Mouse (Mus musculus) embryonic facial prominence, embryonic 11.5 days (tissue): Measurements from ENCODE around the gene Ndufv1. TPM values are rescaled to one million over a fixed set of nuclear protein-coding genes. Genes with fewer than 3 reads are reported as not detected.
"Not testable (repeated sequence)": the region's sequence is repeated elsewhere in the genome, so short reads cannot be mapped to it uniquely, and the experiment has no call there.

Source experiments
- ATAC-seq: fragments of 200-750 bp; cut with Nextera tagmentation; replicated peaks from 2 replicates; pipeline ENCODE4 v1.8.0; 2017; ENCODE audit warnings: low read depth; ENCODE audit not compliant: insufficient number of reproducible peaks, low FRiP score, low TSS enrichment
- DNase-seq: peaks from one replicate; pipeline ENCODE4 v3.0.0-alpha.2; 2015; ENCODE audit warnings: low spot score
- H3K27ac ChIP-seq: fragments of 300-500 bp; sonication (generic); replicated peaks from 2 replicates; pipeline ENCODE4 v1.5.1; 2014; ENCODE audit warnings: mild to moderate bottlenecking, low read depth, low read length, control low read depth
- H3K27me3 ChIP-seq: fragments of 300-500 bp; sonication (generic); 2 replicates; pipeline ENCODE4 v1.6.1; 2014; ENCODE audit warnings: mild to moderate bottlenecking, low read length, moderate library complexity, mixed read lengths; ENCODE audit not compliant: control insufficient read depth, insufficient read depth
- H3K36me3 ChIP-seq: fragments of 300-500 bp; sonication (generic); replicated peaks from 2 replicates; pipeline ENCODE4 v1.6.1; 2014; ENCODE audit warnings: low read depth, mild to moderate bottlenecking, low read length, moderate library complexity, mixed read lengths; ENCODE audit not compliant: control insufficient read depth, insufficient read depth
- H3K4me1 ChIP-seq: fragments of 300-500 bp; sonication (generic); 2 replicates; pipeline ENCODE4 v1.6.1; 2014; ENCODE audit warnings: low read length, mixed read lengths; ENCODE audit not compliant: control insufficient read depth, insufficient read depth
- H3K4me2 ChIP-seq: fragments of 300-500 bp; sonication (generic); 2 replicates; pipeline ENCODE4 v1.6.1; 2014; ENCODE audit warnings: low read depth, mild to moderate bottlenecking, control low read depth, low read length, moderate library complexity
- H3K4me3 ChIP-seq: fragments of 300-500 bp; sonication (generic); 2 replicates; pipeline ENCODE4 v1.5.1; 2014; ENCODE audit warnings: low read depth, low read length, control low read depth
- H3K9ac ChIP-seq: fragments of 300-500 bp; sonication (generic); replicated peaks from 2 replicates; pipeline ENCODE4 v1.6.1; 2014; ENCODE audit warnings: mild to moderate bottlenecking, control low read depth, low read length
- H3K9me3 ChIP-seq: fragments of 300-500 bp; sonication (generic); replicated peaks from 2 replicates; pipeline ENCODE4 v1.6.1; 2016; ENCODE audit warnings: mild to moderate bottlenecking, low read length, inconsistent platforms, mixed read lengths; ENCODE audit not compliant: control insufficient read depth
- WGBS: fragments of 180-500 bp; shearing (Covaris S2); extraction: QIAGEN DNeasy Blood & Tissue Kit; methylation state at CpG from one replicate; pipeline ENCODE4 v1.1.7; 2014; 5-methylcytosine and 5-hydroxymethylcytosine counted together
- polyA plus RNA-seq: library from polyadenylated mRNA; unstranded; fragments of >200 nt; fragmentation: Nextera tagmentation; extraction: Ambion mirVana; gene quantifications from 2 replicates; pipeline ENCODE4 v1.2.1, GENCODE M21; 2014

Gene Ndufv1
- 190 and 205 TPM in 2 replicates for polyA plus RNA-seq

DNA sequence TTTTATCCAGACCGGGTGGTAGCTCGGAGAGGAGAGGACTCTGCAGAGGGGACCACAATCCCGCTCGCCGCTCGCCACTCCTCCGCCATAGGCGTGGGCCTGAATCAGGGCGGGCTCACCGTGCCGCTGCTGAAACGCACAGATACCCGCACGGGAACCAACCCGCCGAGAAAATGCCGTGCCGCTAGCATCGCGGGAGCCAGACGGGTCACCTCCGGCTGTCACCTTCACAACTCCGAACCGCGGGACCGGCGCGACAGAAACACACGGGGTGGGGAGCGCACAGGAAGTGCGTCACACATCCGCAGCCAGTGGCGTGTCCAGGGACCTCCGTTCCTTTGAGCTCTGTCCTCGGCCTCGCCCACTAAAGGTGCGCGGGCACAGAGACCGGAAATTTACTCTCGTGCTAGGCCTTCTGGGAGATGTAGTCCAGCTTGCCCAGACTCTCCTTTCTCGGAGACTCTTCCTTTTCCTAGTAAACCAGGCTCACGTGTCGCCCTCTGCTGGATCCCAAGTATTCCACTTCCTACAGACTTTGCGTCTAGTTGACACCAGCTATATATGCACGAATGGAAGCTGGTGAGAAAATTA is at the start of gene Ndufv1:
Gene Ndufv1, minus strand, starts transcription at position 375 of the 591 bp plus-strand sequence.
- Histone ChIP-seq H3K27me3 (no peaks in the 10 kb centered on the region), H3K9me3 (no peaks in the 10 kb centered on the region), H3K4me3 (peak within 1 kb of the TSS; percentile 76), H3K36me3 (peaks cover 3% of the 10 kb centered on the region), H3K27ac (no peak within 1 kb of the TSS), H3K4me1 (no peaks in the 10 kb centered on the region; the same call in 1 of the 2 replicates), H3K9ac (peak within 1 kb of the TSS; percentile 69), H3K4me2 (peak within 1 kb of the TSS; percentile 52)
- WGBS: under 1% methylated on average over 45 of the region's 45 CpGs
- ATAC-seq: peak; percentile 98
- peak; percentile 100 for DNase-seq

- DNase-seq (no peak), ATAC-seq (no peak)
- Histone ChIP-seq H3K4me1 (no peaks in the 10 kb centered on the region), H3K9me3 (no peaks in the 10 kb centered on the region), H3K27ac (no peak overlapping the region), H3K9ac (no peak overlapping the region), H3K4me2 (no peak overlapping the region), H3K27me3 (no peaks in the 10 kb centered on the region), H3K4me3 (no peak overlapping the region), H3K36me3 (no peaks in the 10 kb centered on the region)
- 85% methylated on average over 5 of the region's 6 CpGs for WGBS
These were observed 48.4 kb upstream of the Ndufv1 start for GRCm38 (mm10) chr19:4060899-4061465.

GRCm38 (mm10) chr19:4060044-4060898 is 47.7 kb upstream of the Ndufv1 start:
- H3K4me3 ChIP-seq, ATAC-seq, DNase-seq, H3K4me2 ChIP-seq, H3K4me1 ChIP-seq, H3K36me3 ChIP-seq, H3K27ac ChIP-seq, H3K9ac ChIP-seq, H3K9me3 ChIP-seq, H3K27me3 ChIP-seq: not testable (repeated sequence)
- 86% methylated on average over 8 of the region's 8 CpGs for WGBS

- no peak for ATAC-seq
These were observed 46.6 kb upstream of the Ndufv1 start, which contains the start of gene Gstp3 for GRCm38 (mm10) chr19:4059069-4059740. Gene Gstp3 (minus strand): TSS chr19:4059569.

GRCm38 (mm10) chr19:4058581-4058980 is 46.0 kb upstream of the Ndufv1 start:
- Histone ChIP-seq H3K9ac (no peak overlapping the region), H3K4me3 (no peak overlapping the region), H3K27me3 (no peaks in the 10 kb centered on the region), H3K36me3 (no peaks in the 10 kb centered on the region), H3K4me1 (no peaks in the 10 kb centered on the region), H3K4me2 (no peak overlapping the region), H3K9me3 (no peaks in the 10 kb centered on the region), H3K27ac (no peak overlapping the region)
- ATAC-seq: no peak
- WGBS: 91% methylated on average over 5 of the region's 5 CpGs
- DNase-seq: no peak

More at GRCm38 (mm10) chr19:4059069-4059740, 46.6 kb upstream of the Ndufv1 start, which contains the start of gene Gstp3:
- Histone ChIP-seq H3K27ac (no peak within 1 kb of the TSS), H3K27me3 (no peaks in the 10 kb centered on the region), H3K9me3 (no peaks in the 10 kb centered on the region), H3K4me1 (no peaks in the 10 kb centered on the region), H3K36me3 (no peaks in the 10 kb centered on the region), H3K9ac (no peak within 1 kb of the TSS), H3K4me3 (no peak within 1 kb of the TSS), H3K4me2 (no peak within 1 kb of the TSS)
- WGBS: 83% methylated on average over 15 of the region's 15 CpGs
- DNase-seq: no peak

DNA sequence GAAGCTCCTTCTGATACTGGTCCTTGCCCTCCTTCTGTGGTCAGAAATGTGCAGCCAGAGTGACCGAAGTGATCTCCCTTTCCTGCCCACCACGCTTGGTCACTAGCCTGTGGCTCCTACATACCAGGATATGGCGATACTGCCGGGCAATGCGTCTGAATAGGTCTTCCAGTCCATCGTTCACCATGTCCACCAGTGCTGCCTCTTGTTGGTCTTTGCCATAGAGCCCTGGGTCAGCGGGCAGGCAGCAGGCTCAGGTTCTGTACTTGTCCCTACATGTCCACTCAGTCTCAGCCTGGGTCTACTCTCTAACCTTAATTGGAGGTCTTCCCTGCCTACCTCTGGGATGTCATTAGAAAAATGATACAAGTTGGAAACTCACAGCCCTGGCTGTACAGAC is 45.4 kb upstream of the Ndufv1 start:
- Histone ChIP-seq H3K4me2 (no peak overlapping the region), H3K4me3 (no peak overlapping the region), H3K36me3 (no peaks in the 10 kb centered on the region), H3K9ac (no peak overlapping the region), H3K9me3 (no peaks in the 10 kb centered on the region), H3K27ac (no peak overlapping the region), H3K4me1 (no peaks in the 10 kb centered on the region), H3K27me3 (no peaks in the 10 kb centered on the region)
- WGBS: 91% methylated on average over 7 of the region's 7 CpGs
- ATAC-seq (no peak), DNase-seq (no peak)

DNA sequence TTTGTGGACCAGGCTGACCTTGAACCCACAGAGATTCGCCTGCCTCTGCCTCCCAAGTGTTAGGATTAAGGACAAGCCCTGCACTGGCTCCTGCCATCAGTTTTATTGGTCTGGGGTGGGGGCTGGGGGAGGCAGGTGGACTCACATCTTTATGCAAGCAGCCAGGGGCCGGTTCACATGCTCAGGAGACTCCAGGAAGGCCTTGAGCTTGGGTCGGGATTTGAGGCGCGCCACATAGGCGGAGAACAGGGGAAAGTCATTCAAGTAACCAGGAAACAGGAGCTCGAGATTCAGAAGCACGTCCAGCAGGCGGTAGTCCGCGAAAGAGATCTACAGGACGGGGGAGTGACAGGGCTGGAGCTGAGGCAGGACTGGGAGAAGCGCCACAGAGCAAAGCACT is 44.8 kb upstream of the Ndufv1 start:
- no peak overlapping the region for H3K9ac ChIP-seq
- H3K36me3 ChIP-seq: no peaks in the 10 kb centered on the region
- H3K4me1 ChIP-seq: no peaks in the 10 kb centered on the region
- no peak overlapping the region for H3K4me2 ChIP-seq
- no peaks in the 10 kb centered on the region for H3K9me3 ChIP-seq
- H3K27me3 ChIP-seq: no peaks in the 10 kb centered on the region
- DNase-seq (no peak), ATAC-seq (no peak)
- no peak overlapping the region for H3K27ac ChIP-seq
- no peak overlapping the region for H3K4me3 ChIP-seq
- WGBS: 80% methylated on average over 13 of the region's 13 CpGs
